Mouse (Mus musculus) gastrocnemius, postnatal 36 days (tissue): ENCODE measurements around the gene Rrp9. TPM values are rescaled to one million over a fixed set of nuclear protein-coding genes. Genes with fewer than 3 reads are reported as not detected.

ENCODE experiments used
- DNase-seq, 2 experiments: peaks; one replicate each; pipeline ENCODE4 v3.0.0; 2022
- intact Hi-C: fragments of 180-260 bp; cut with DNase I; formaldehyde crosslinking; loops from one replicate; pipeline ENCODE4 v1.15.1; 2025
- total RNA-seq, 2 experiments: library from RNA; stranded (reverse); gene quantifications; 2 replicates each; pipeline ENCODE4 v1.2.3; 2021

The Rrp9 gene
- total RNA-seq, 2 experiments from 2014 or later: 16.7 to 22.2 TPM

GRCm38 (mm10) chr9:106499667-106500066 is 23.9 kb downstream of the Rrp9 start, which contains the start of gene Iqcf1:
Gene Iqcf1, plus strand, starts transcription at chr9:106499967.
- no peak for DNase-seq
- intact Hi-C loops: no loop called here

GRCm38 (mm10) chr9:106501846-106502245 is 26.1 kb downstream of the Rrp9 start:
- intact Hi-C loops: no loop called here
- no peak for DNase-seq

DNA sequence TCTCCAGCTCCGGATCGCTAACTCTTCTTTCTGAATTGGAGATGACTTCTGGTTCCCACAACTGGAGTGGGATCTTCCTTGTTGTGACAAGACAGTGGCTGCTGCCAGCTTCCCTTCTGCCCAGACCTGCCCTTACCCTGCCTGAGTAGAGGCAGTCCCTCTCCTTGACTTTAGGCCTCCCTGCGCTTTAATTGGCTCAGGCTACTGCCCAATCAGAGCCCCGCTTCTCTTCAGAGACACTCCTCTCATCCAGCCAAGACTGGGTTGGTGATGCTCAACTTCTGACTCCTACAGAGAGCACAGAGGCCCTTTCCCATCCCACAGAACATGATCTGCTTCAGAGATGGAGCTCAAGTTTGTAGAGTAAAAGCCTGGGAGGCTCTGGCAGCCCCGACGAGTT is 28.5 kb downstream of the Rrp9 start:
- DNase-seq: no peak
- intact Hi-C loops: no loop called here

DNA sequence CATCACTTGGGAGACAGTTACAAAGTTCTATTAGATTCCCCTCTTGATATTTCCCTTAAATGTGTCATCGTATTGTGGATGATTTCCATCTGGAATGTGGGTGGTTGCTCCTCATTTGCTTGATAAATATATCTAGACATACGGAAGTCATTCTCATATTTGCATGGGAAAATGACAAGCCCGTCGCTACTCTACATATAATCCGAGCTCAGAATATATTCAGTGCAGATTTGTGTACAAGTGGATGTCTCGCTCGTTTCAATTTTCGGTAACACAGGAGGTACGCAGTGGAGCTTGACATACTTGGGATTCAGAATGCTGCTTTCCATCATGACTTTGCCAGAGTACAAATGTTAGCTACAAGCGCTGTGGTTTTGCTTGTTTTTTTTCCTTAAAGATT is 33.6 kb downstream of the Rrp9 start:
- intact Hi-C loops: no loop called here
- DNase-seq: no peak

DNA sequence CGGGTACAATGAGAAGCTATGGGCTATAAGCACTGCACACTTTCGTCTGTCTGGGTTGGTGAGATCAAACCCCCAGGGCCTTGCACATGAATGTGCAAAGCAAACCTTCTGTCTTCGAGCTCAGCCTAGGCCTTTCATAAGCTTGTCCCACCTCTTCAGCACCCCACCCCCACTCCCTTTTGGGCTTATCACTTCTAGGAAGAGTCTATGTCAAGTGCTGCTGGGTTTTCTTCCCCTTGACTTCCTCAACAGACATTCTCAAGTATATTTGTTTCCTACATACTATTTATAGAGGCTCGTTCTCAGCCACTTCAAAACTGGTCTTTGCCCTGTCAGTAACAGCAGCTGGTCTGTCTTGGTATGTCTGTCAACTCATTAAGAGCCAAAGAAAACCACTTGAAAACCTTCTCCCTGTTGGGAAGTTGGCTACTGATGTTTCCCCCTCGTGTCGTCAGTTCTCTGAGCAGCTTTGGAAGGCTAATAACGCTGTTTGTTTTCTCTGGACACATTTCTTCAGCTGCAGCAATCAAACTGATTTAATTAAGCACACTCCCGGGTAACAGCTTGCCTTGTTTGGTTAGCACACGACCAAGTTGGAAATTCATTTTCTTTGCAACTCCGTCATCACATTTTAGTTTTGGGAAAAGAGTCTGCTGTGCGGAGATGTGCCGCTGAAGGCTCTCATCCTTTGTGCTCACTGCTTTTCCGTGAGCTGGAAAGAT is 37.1 kb downstream of the Rrp9 start:
- intact Hi-C loops: no loop called here
- DNase-seq: no peak

GRCm38 (mm10) chr9:106513566-106513965 is 37.8 kb downstream of the Rrp9 start:
- intact Hi-C loops: no loop called here
- no peak for DNase-seq

DNA sequence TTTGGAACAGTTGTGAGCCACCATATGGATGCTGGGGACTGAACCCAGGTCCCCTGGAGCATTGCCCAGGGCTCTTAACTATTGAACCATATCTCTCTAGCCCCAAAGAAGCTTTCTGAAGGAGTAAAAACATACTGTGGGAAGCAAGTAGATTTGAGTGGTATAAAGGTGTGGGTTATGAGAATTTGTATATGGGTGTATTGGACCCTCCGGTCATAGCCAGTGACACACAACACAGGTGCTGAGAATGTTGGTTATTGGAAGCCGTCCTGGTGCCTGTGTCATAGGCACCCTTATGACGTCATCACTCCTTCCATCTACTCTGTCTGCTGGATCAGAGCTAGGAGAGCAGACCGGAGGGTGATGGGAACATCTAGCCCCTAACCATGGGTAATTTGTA is 38.5 kb downstream of the Rrp9 start, which contains the start of gene Iqcf5:
Iqcf5 (plus strand) TSS at position 301 of the 400 bp plus-strand sequence.
- intact Hi-C loops: no loop called here
- no peak for DNase-seq

GRCm38 (mm10) chr9:106519433-106519832 is 43.7 kb downstream of the Rrp9 start:
- intact Hi-C loops: no loop called here
- no peak for DNase-seq

GRCm38 (mm10) chr9:106519909-106520308 is 44.1 kb downstream of the Rrp9 start:
- no peak for DNase-seq
- intact Hi-C loops: no loop called here

DNA sequence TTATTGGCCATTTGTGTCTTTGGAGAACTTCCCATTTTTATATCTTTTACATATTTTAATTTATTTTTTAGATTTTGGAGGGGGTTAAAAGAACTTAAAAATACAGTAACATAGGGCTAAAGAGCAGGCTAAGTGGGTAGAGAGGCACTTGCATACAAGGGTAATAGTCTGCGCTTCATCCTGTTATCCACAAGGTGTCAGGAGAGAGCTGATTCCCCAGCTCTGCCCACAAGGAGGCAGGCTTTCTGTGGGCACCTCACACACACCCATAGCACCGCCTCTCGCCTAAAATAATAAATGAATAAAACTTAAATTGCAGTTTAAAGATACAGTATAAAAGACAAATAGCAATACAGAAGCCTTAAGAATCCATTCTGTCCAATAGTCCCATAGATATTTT is 56.1 kb downstream of the Rrp9 start:
- intact Hi-C loops: no loop called here
- DNase-seq: no peak

DNA sequence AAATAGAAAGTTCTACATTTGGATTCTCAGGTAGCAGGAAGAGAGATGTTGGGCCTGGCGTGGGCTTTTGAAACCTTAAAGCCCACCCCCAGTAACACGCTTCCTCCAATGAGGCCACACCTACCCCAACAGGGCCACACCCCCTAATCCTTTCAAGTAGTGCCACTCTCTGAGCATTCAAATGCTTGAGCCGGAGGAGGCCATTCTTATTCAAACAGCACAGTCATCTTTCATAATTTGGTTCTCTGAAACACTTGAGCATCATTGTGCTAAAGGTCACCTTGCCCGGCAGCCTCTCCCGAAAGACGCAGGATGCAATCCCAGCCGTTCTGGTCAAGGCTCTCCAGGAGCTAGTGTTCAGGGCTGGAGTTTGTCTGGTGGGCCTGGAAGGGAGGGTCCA is 58.5 kb downstream of the Rrp9 start:
- no peak for DNase-seq
- intact Hi-C loops: no loop called here

DNA sequence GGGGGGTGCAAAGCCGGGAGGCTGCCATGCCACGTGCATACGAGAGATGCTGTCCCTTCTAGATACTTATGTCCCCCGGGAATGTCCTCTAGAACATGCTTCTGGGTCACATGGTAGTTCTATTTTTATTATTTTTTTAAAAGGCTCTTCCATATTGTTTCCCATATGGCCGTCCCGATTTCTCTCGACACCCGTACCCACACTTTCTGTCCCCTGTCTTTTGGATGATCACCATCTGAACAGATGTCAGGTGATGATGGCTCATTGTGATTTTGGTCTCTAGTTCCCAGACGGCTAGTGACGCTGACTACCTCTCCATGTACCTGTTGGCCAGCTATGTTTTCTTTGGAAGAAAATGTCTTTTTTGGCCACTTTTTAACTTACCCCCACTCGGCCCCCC is 59.2 kb downstream of the Rrp9 start:
- intact Hi-C loops: no loop called here

More for the DNA sequence above, 59.2 kb downstream of the Rrp9 start:
- no peak for DNase-seq

Other genes with a start within 250 kb of the Rrp9 start
- gene Alas1, start 227.3 kb upstream of the Rrp9 start, total RNA-seq: 100 to 1,000 TPM; 235 to 282 TPM
- gene Poc1a, start 194.9 kb upstream of the Rrp9 start, total RNA-seq: 1 to 10 TPM; 1.5 to 1.7 TPM
- gene Dusp7, start 107.3 kb upstream of the Rrp9 start, total RNA-seq: 10 to 100 TPM; 24.9 to 28.3 TPM
- gene Rpl29, start 46.5 kb upstream of the Rrp9 start, total RNA-seq: 100 to 1,000 TPM; 218 to 266 TPM
- 10 to 100 TPM in 1 of 2 experiments, 1 to 10 TPM in 1; 9.0 to 12.3 TPM for gene Acy1, start 37.6 kb upstream of the Rrp9 start, total RNA-seq
- gene Abhd14b, start 28.5 kb upstream of the Rrp9 start, total RNA-seq: 1 to 10 TPM; 3.5 to 4.5 TPM
- 10 to 100 TPM; 14.6 to 15.7 TPM for gene Abhd14a, start 28.3 kb upstream of the Rrp9 start, total RNA-seq
- gene Pcbp4, start 22.7 kb upstream of the Rrp9 start, total RNA-seq: 10 to 100 TPM; 58.0 to 58.3 TPM
- gene Gpr62, start 10.0 kb upstream of the Rrp9 start, total RNA-seq: under 1 TPM in 1 of 2 experiments, not detected in 1; 0.30 TPM
- gene Parp3, start 986 bp downstream of the Rrp9 start, total RNA-seq: 10 to 100 TPM; 62.1 to 78.7 TPM
- not detected for gene Iqcf1, start 24.0 kb downstream of the Rrp9 start, total RNA-seq
- not detected for gene Iqcf5, start 38.6 kb downstream of the Rrp9 start, total RNA-seq
- not detected for gene Iqcf3, start 85.7 kb downstream of the Rrp9 start, total RNA-seq
- not detected for gene Iqcf4, start 95.0 kb downstream of the Rrp9 start, total RNA-seq
- gene Iqcf6, start 150.6 kb downstream of the Rrp9 start, total RNA-seq: not detected
- not detected for gene Grm2, start 180.1 kb downstream of the Rrp9 start, total RNA-seq
- 10 to 100 TPM; 26.0 to 27.3 TPM for gene Tex264, start 210.0 kb downstream of the Rrp9 start, total RNA-seq